Mouse (Mus musculus) adrenal gland, postnatal 36 days (tissue): Measurements from ENCODE around the gene Rhbdd3. TPM values are rescaled to one million over a fixed set of nuclear protein-coding genes. Genes with fewer than 3 reads are reported as not detected.

Source experiments
- total RNA-seq, 2 experiments: library from RNA; stranded (reverse); gene quantifications; 2 replicates each; pipeline ENCODE4 v1.2.3; 2021

Rhbdd3 gene
- total RNA-seq, 2 experiments from 2014 or later: 17.3 to 27.7 TPM

Other genes with a start within 250 kb of the Rhbdd3 start
- gene Nf2, start 249.4 kb upstream of the Rhbdd3 start, total RNA-seq: 100 to 1,000 TPM in 1 of 2 experiments, 10 to 100 TPM in 1; 75.0 to 162 TPM
- gene Nipsnap1, start 225.0 kb upstream of the Rhbdd3 start, total RNA-seq: 10 to 100 TPM; 26.0 to 30.2 TPM
- gene Thoc5, start 203.6 kb upstream of the Rhbdd3 start, total RNA-seq: 10 to 100 TPM; 33.3 to 33.6 TPM
- gene Nefh, start 150.9 kb upstream of the Rhbdd3 start, total RNA-seq: 1 to 10 TPM; 1.4 TPM
- gene Ap1b1, start 112.1 kb upstream of the Rhbdd3 start, total RNA-seq: 10 to 100 TPM; 59.6 to 59.7 TPM
- gene Rasl10a, start 40.8 kb upstream of the Rhbdd3 start, total RNA-seq: under 1 TPM in 1 of 2 experiments, not detected in 1; 0.56 TPM
- gene Gas2l1, start 33.6 kb upstream of the Rhbdd3 start, total RNA-seq: 10 to 100 TPM; 41.4 to 50.8 TPM
- 100 to 1,000 TPM; 219 to 230 TPM for gene Ewsr1, start 340 bp downstream of the Rhbdd3 start, total RNA-seq
- gene Emid1, start 53.3 kb downstream of the Rhbdd3 start, total RNA-seq: 1 to 10 TPM; 7.8 to 9.0 TPM
- 10 to 100 TPM; 19.7 to 23.7 TPM for gene Kremen1, start 162.6 kb downstream of the Rhbdd3 start, total RNA-seq